Mouse (Mus musculus) spleen, postnatal 14 days (tissue): ENCODE data around the gene Scgb1b24.

Experiments
- DNase-seq, 2 experiments: peaks; one replicate each; pipeline ENCODE4 v3.0.0; 2021 to 2022; ENCODE audit warnings: low spot score in 2 of 2

Scgb1b24 gene

GRCm38 (mm10) chr7:33743499-33743898 is at the start of gene Scgb1b24:
Gene Scgb1b24, plus strand, starts transcription at chr7:33743799.
- DNase-seq: no peak

GRCm38 (mm10) chr7:33739212-33739611 is 4.4 kb upstream of the Scgb1b24 start, which contains the start of gene Scgb2b24:
Gene Scgb2b24, minus strand, starts transcription at chr7:33739312.
- DNase-seq: no peak
